Mouse (Mus musculus) heart, postnatal 10 days (tissue): ENCODE measurements around the gene Slc2a6. TPM values are rescaled to one million over a fixed set of nuclear protein-coding genes. Genes with fewer than 3 reads are reported as not detected.

Experiments
- DNase-seq, 2 experiments: peaks; one replicate each; pipeline ENCODE4 v3.0.0; 2021
- intact Hi-C: fragments of 180-260 bp; cut with DNase I; formaldehyde crosslinking; loops from one replicate; pipeline ENCODE4 v1.15.1; 2025
- total RNA-seq, 2 experiments: library from RNA; stranded (reverse); gene quantifications; 2 replicates each; pipeline ENCODE4 v1.2.3; 2021

The Slc2a6 gene
- total RNA-seq, 2 experiments from 2014 or later: 0.14 TPM; not detected in 1

- DNase-seq: peak; percentile 82 to 89
- intact Hi-C loops: loop anchor here (1.0 to 2.0 kb wide), 4 partner anchors 21 to 392 kb away; no protein-coding TSS in a partner anchor
Measured at GRCm38 (mm10) chr2:27038596-27038995, 10.8 kb upstream of the Slc2a6 start.

DNA sequence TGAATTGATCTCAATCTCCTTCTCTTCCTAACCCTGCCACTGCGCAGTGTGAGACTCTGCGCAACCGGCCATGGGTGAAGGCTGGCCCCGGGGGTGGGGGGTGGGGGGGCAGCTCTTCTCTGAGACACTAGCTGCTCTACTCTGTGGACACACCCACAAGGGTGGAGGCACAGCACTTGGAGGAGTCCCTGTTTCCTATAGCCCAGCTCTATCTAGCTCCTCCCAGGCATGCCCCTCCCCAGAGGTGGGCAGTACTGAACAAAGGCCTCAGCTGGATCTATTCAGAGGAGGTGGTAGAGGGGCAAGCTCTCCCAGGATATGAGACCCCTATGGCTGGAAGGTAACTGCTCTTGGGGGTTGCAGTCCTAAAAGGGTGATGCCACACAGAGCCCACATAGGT, 9.2 kb upstream of the Slc2a6 start:
- DNase-seq: no peak
- intact Hi-C loops: no loop called here

- intact Hi-C loops: no loop called here
- DNase-seq: no peak
Measured at GRCm38 (mm10) chr2:27036003-27036402, 8.2 kb upstream of the Slc2a6 start.

DNA sequence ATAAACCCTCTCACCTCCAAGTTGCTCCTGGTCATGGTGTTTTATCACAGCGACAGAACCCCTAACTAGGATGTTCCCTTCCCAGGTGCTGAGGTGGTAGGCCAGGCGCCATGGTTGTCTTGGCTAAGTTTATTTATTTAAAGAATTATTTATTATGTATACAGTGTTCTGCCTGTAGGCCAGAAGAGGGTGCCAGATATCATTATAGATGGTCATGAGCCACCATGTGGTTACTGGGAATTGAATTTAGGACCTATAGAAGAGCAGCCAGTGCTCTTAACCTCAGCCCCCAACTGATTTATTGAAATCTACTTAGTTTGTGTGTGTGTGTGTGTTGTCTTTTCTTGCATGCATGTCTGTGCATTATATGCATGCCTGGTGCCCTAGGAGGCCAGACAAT, 4.6 kb upstream of the Slc2a6 start:
- intact Hi-C loops: no loop called here
- no peak for DNase-seq

- intact Hi-C loops: no loop called here
- DNase-seq: no peak
Measured at GRCm38 (mm10) chr2:27028437-27029015, 728 bp upstream of the Slc2a6 start.

- intact Hi-C loops: no loop called here
- DNase-seq: no peak
Measured at GRCm38 (mm10) chr2:27026857-27027617, 761 bp downstream of the Slc2a6 start.

- no peak for DNase-seq
- intact Hi-C loops: no loop called here
Measured at GRCm38 (mm10) chr2:27026332-27026731, 1.5 kb downstream of the Slc2a6 start.

DNA sequence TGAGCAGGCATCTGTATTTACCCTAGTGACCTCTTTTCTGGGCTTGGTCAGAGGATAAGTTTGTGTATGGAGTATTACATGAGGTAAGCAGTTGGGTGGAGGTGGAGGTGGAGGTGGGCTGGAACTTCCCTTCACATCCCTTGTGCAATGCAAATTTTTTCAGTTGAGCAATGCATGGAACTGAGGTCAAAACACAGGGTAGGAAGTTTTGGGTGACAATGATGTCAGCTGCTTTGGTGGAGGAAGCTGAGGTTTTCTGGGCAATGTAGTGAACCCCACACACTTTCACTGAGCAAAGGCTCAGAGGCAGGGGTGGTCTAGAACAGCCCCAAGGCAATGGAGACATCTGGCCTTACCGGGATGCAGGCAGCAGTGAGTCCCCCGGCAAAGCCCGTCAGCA, 2.3 kb downstream of the Slc2a6 start:
- DNase-seq: no peak
- intact Hi-C loops: no loop called here

DNA sequence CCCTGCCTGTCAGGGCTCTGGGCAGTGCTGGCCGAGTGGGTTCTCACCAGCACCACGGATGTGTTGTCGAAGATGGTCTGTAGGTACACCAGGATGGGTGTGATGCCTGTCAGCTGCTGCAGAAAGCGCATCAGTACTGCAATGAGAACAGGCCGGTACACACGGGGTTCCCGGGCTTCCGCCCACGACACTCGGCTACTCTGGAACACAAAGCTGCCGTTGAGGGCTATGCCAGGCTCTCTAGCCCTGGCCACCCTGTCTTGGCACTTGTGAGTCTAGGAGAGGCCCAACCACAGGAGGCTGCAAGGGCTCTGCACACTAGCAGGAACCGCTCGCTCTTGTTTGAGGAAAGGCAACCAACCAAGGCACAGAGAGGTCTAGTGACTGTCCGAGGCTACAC, 3.7 kb downstream of the Slc2a6 start:
- intact Hi-C loops: no loop called here
- DNase-seq: no peak

DNA sequence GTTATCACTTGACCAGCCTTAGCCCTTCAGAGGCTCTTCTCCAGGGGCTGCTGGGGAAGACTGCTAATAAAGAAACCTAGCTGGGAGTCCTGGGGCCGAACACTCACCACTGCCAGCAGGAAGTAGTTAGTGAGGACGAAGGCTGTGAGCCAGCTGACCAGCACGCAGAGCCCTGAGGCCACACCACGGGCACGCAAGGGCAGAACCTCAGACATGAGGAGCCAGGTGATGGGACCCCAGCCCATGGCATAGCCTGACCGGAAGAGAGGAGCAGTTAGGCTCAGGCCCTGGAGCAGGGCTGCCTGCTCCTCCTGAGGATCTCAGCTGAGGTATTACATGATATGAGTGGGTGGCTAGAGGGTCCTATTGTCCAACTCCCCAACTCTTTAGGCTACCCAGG, 5.2 kb downstream of the Slc2a6 start:
- intact Hi-C loops: no loop called here
- DNase-seq: no peak

DNA sequence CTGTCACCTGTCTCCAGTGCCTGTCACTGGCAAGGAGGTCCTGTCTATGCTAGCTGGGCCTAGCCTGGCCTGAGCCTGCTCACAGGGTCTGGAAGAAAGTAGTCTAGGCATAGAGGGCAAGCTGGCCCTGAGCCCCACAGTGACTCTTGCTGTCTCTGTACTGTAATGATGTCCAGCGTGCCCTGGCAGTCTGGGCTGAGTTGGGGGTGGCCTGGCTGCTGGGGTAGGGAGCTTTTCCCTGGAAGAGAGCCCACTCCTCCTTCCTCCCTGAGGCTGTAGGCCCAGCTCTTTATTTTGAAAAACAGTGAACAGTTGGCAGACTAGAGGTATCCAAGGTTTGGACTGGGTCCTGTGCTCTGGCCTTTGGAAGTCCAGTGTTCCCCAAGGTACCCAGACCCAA, 6.7 kb downstream of the Slc2a6 start:
- no peak for DNase-seq
- intact Hi-C loops: no loop called here

- intact Hi-C loops: no loop called here
- no peak for DNase-seq
Measured at GRCm38 (mm10) chr2:27019530-27019929, 8.3 kb downstream of the Slc2a6 start.

GRCm38 (mm10) chr2:27017802-27018201, 10.0 kb downstream of the Slc2a6 start:
- peak; percentile 68 to 86 for DNase-seq
- intact Hi-C loops: loop anchor here (1.0 kb wide), 2 partner anchors 20 to 219 kb away; no protein-coding TSS in a partner anchor

- intact Hi-C loops: loop anchor here (5.0 kb wide), 1 partner anchor 77 kb away; the partner anchor contains the start of genes Stkld1 and Surf4
- peak; percentile 92 to 93 for DNase-seq
Measured at GRCm38 (mm10) chr2:27009714-27010244, 18.0 kb downstream of the Slc2a6 start, which contains the start of gene Cacfd1. TSS of gene Cacfd1 (plus strand) at chr2:27009926.

DNA sequence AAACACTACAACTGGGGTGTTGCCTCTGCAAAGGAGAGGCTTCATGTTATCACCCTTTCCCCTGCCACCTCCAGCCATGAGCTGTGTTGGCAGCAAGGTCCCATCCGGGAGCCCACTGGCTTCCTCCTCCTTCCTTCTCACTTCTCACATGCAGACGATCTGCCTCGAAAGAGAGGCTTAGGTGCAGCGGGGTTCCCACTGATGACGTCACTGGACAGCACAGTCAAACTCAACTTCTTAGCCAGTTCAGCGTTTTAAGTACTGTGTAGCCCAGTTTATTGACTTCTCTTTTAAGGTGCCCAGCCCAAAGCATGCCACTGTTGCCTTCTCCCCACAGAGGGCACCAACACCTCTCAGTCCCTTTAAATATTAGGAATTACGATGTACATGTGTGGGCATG, 20.1 kb downstream of the Slc2a6 start:
- intact Hi-C loops: loop anchor here (5.0 kb wide), 1 partner anchor 75 kb away; the partner anchor contains the start of genes Stkld1 and Surf4

GRCm38 (mm10) chr2:27006255-27006654, 21.5 kb downstream of the Slc2a6 start:
- no peak for DNase-seq
- intact Hi-C loops: loop anchor here (5.0 kb wide), 1 partner anchor 74 kb away; the partner anchor contains the start of genes Stkld1 and Surf4

More for the DNA sequence above, 20.1 kb downstream of the Slc2a6 start:
- DNase-seq: no peak

DNA sequence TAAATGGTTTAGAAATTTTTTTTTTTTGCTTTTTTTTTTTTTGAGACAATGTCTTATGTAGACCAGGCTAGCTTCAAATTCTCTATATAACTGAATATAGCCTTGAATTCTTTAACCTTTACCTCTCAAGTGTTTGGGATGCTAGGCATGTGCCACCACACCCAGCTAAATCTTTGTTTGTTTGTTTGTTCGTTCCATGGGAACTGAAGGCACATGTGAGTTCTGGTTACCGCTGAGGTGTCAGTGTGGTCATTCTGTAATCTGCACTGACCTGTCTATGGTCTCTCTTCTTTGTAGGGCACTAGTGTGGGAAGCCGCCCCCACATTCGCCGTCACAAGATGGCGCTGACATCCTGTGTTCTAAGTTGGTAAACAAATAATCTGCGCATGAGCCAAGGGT, 29.8 kb downstream of the Slc2a6 start:
- DNase-seq: no peak
- intact Hi-C loops: no loop called here

GRCm38 (mm10) chr2:26997498-26997897, 30.3 kb downstream of the Slc2a6 start:
- no peak for DNase-seq
- intact Hi-C loops: no loop called here

GRCm38 (mm10) chr2:26993936-26994335, 33.9 kb downstream of the Slc2a6 start:
- intact Hi-C loops: no loop called here
- DNase-seq: no peak

- DNase-seq: no peak
- intact Hi-C loops: no loop called here
Measured at GRCm38 (mm10) chr2:26984640-26985039, 43.2 kb downstream of the Slc2a6 start.

DNA sequence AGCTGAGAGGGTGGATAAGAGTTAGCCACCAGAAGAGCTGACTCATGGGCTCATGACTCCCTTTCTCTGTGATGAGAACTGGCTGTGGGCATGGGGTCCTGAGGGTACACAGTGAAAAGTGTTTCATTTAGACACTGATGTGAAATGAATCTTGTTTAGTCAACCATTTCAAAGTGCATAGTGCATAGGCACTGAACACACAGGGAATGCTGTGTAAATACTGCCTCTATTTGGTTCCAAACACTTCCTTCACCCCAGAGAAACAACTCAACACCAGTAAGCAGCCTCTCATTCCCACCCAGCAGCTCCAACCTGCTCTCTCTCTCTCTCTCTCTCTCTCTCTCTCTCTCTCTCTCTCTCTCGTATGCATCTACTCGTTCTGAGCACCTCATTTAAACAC, 43.6 kb downstream of the Slc2a6 start:
- intact Hi-C loops: no loop called here
- DNase-seq: no peak

DNA sequence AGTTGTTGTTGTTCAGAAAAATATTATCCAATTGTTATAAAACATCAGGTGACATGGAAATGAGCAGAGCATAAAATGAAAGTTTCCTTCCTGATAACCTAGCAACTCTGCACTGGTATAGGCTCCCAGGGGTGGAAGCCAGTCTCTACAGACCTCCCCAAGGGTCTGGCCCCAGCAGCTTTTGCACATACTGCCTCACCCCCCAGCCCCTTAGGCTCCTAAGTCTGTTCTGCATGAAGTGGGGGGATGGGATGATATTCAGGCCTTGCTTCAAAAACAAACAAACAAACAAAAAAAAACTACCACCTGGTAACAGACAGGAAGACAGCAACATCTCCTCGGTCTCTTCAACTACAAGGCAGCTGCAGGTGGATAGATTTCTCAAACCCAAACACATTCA, 47.4 kb downstream of the Slc2a6 start:
- intact Hi-C loops: no loop called here
- DNase-seq: no peak
